Comparison of ENCODE assay signal across 27 mouse cellular contexts in the genomic region with DNA sequence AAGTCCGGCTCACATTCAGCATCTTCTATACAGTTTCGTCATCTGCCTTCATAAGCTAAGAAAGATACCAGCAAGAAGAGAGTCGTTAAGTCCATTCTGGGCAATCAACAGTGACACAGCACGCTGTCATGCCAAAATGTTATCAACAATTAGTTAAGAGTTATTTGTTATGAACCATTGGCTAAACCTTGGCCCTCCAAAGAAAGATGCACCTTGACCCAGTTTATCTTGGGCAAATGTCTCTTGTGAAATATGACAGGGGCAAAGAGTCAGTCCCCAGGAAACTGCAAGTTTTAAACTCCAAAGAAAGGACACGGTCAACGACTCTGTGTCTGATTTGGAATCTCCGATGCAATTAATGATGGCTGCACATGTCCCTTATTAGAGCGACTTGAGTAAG.
"Had no signal": no experiment of that assay in that cellular context is flagged by ENCODE, and none has a peak within 500 bp of the region (broad histone marks: within the 10 kb centered on the region; RNA-seq: fewer than 3 reads in every experiment).

No protein-coding gene starts in this region.

- ATAC-seq: hindbrain, postnatal 0 days; intestine, embryonic 16.5 days had no signal

- DNase-seq: gastrocnemius, postnatal 14 days; gastrocnemius, postnatal 36 days; heart, adult 11 months; heart, adult 2 months; heart, postnatal 14 days; heart, postnatal 36 days; kidney, adult 11 months; kidney, adult 2 months; kidney, adult 9 months; kidney, postnatal 14 days; kidney, postnatal 36 days; layer of hippocampus, adult 9-11 months; layer of hippocampus, postnatal 36 days; liver; liver, embryonic 13.5 days had no signal

- H3K36me3 ChIP-seq: heart, embryonic 13.5 days; heart, embryonic 15.5 days; hindbrain, embryonic 13.5 days; hindbrain, embryonic 15.5 days; kidney, embryonic 15.5 days; limb, embryonic 10.5 days; limb, embryonic 12.5 days; liver, embryonic 13.5 days; liver, embryonic 15.5 days had no signal

- H3K27me3 ChIP-seq: heart, embryonic 13.5 days; heart, embryonic 15.5 days; hindbrain, embryonic 13.5 days; hindbrain, embryonic 15.5 days; kidney, embryonic 15.5 days; limb, embryonic 12.5 days; liver, embryonic 13.5 days; liver, embryonic 15.5 days had no signal

- H3K27ac ChIP-seq: heart, adult 2 months; heart, embryonic 13.5 days; heart, embryonic 15.5 days; hindbrain, embryonic 13.5 days; hindbrain, embryonic 15.5 days; hindbrain, postnatal 0 days; kidney, embryonic 15.5 days; kidney, postnatal 0 days; limb, embryonic 10.5 days; limb, embryonic 12.5 days; liver, embryonic 13.5 days; liver, embryonic 15.5 days had no signal

- H3K4me3 ChIP-seq: heart, adult 2 months; heart, embryonic 13.5 days; heart, embryonic 15.5 days; hindbrain, embryonic 13.5 days; hindbrain, embryonic 15.5 days; kidney, embryonic 15.5 days; limb, embryonic 10.5 days; limb, embryonic 12.5 days; liver, embryonic 13.5 days; liver, embryonic 15.5 days had no signal

- H3K4me2 ChIP-seq: heart, embryonic 11.5 days; heart, embryonic 13.5 days; heart, embryonic 15.5 days; hindbrain, embryonic 13.5 days; hindbrain, embryonic 15.5 days; kidney, embryonic 15.5 days; limb, embryonic 12.5 days; liver, embryonic 13.5 days; liver, embryonic 15.5 days had no signal

- H3K9me3 ChIP-seq: heart, embryonic 13.5 days; heart, embryonic 15.5 days; hindbrain, embryonic 13.5 days; hindbrain, embryonic 15.5 days; kidney, embryonic 15.5 days; limb, embryonic 10.5 days; limb, embryonic 12.5 days; liver, embryonic 13.5 days; liver, embryonic 15.5 days had no signal

- H3K9ac ChIP-seq: heart, embryonic 13.5 days; heart, embryonic 15.5 days; hindbrain, embryonic 13.5 days; hindbrain, embryonic 15.5 days; kidney, embryonic 15.5 days; limb, embryonic 12.5 days; liver, embryonic 13.5 days; liver, embryonic 15.5 days had no signal

- H3K4me1 ChIP-seq: heart, embryonic 13.5 days; heart, embryonic 15.5 days; hindbrain, embryonic 13.5 days; hindbrain, embryonic 15.5 days; kidney, embryonic 15.5 days; limb, embryonic 10.5 days; limb, embryonic 12.5 days; liver, embryonic 13.5 days; liver, embryonic 15.5 days had no signal
